Mouse (Mus musculus): ENCODE results near the gene Riok2.
A peak's percentile ranks its signal among the peaks of the same experiment; 100 is the strongest.
"Not testable (repeated sequence)": the region's sequence is repeated elsewhere in the genome, so short reads cannot be mapped to it uniquely, and the experiment has no call there.

Riok2 gene

DNA sequence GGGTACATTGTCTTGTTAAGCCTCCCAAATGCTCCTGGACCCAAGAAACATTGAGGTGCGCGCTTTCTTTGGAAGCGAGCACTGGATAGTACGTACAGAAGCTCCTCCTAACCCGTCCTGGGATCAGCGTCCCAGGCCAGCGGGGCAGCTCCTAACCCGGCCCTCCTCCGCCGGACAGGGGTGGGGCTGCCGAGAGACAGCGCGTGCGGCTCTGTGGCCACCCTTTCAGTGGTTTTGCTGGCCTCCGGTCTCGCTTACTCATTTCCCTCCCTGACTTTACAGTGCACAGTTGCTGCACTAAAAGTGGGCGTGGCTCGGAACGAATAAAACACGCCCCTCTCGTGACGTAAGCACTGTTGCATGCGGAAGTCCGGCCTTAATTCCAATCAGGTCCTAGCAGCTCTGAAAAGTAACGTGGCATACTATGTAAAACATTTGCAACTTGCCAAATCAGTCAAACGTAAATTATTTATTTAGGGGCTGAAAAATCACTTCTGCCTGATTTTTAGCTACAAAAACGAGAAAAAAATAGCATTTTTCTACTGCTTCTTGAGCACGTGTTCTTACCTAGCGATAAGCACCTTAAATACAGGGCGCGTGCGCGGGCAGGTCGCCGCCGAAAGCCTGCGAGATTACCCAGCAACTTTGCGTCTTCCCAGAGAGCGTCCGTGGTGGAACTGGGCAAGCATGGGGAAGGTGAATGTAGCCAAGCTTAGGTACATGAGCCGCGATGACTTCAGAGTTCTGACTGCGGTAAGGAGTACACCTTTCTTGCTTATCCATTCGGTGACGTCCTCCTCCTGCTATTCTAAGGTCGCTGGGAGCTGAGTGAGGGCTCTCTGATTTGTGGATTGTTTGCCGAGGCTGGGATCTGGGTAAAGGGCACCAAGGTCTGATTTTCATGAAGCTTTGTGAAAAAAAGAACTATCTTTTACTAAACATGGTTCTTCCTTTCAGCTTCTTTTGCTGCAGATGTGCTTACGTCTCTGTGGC lies at the start of gene Riok2:
TSS of gene Riok2 (plus strand) at position 392 of the 993 bp plus-strand sequence.
- peak; percentile 97 for DNase-seq

GRCm38 (mm10) chr17:17326022-17326421 lies 48.1 kb upstream of the Riok2 start:
- DNase-seq: not testable (repeated sequence)

GRCm38 (mm10) chr17:17326636-17327035 lies 47.5 kb upstream of the Riok2 start:
- no peak for DNase-seq

- not testable (repeated sequence) for DNase-seq
Observed at GRCm38 (mm10) chr17:17345374-17346183, 28.5 kb upstream of the Riok2 start.

DNA sequence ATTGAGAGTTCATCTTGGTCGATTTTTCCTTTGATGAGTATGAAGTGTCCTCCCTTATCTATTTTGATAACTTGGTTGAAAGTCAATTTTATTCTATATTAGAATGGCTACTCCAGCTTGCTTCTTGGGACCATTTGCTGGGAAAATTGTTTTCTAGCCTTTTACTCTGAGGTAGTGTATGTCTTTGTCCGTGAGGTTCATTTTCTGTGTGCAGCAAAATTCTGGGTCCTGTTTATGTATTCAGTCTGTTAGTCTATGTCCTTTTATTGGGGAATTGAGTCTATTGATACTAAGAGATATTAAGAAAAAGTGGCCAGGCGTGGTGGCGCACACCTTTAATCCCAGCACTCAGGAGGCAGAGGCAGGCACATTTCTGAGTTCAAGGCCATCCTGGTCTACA lies 27.8 kb upstream of the Riok2 start:
- DNase-seq: not testable (repeated sequence)

DNA sequence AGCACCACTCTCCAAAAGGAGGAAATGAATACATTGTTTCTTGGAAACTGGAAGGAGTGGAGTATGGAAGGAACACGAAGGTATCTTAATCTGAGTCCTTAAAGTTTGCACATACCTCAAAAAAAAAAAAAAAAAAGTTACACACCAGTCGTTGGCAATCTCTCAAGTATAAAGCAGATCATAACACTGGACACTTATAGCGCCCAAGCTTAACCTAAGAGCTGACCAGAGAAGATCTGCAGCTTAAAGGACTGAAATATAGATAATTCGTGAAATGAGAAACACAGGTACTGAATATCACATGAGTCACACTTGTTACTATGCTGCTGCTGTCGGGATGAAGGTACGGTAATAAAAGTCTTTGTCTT lies 575 bp upstream of the Riok2 start:
- DNase-seq: no peak

DNA sequence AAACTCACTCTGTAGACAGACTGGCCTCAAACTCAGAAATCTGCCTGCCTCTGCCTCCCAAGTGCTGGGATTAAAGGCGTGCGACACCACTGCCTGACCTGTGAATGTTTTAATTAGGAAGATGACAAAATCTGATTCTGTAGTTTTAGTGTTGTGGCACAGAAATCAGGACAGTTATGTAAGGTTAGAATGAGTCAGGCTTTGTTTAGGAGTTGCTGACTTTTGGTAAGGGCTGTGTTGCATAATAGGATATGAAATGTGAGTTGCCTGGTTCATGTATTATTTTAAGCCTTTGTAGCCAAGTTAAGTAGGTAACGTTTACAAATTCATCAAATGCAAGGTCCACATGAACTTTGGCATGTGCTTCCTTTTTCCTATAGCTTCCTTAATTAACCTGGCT lies 1.5 kb downstream of the Riok2 start:
- DNase-seq: no peak

DNA sequence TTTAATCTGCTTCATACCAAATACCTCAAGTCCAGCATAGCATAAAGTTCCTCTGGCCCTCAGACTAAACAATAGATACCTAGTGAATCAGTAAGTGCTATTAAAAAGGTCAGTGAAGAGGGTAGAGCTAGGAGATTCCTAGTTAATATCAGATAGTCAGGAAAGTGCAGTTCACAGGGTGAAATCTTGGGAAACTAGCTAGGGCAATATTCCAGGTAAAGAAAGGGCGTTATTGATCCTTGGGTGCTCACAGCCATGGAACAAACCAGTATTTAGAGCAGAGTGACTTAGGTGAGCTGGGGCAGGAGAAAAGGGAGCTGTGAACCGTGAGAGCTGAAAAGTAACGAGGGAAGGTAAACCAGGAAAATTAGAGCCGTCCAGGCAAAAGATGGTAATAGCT lies 9.6 kb downstream of the Riok2 start:
- no peak for DNase-seq

DNA sequence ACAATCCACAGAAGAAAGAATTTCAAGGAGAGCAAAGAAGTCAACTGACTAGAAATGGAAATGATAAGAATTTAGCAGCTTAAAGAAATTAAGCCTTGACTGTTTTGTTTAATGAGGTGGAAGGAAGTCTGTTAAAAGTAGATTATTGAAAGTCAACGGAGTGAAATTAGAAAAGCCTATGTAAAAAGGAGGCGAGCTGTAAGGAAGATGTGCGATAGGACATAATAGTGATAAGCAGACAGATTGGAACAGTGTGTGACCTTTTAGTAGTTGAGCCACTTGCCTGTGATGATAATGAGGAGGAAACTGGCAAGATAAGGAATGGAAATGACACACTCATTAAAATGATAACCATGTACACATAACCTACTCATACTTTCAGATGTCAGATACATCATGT lies 10.4 kb downstream of the Riok2 start:
- DNase-seq: no peak

- DNase-seq: no peak
Observed at GRCm38 (mm10) chr17:17386117-17386516, 12.0 kb downstream of the Riok2 start.

DNA sequence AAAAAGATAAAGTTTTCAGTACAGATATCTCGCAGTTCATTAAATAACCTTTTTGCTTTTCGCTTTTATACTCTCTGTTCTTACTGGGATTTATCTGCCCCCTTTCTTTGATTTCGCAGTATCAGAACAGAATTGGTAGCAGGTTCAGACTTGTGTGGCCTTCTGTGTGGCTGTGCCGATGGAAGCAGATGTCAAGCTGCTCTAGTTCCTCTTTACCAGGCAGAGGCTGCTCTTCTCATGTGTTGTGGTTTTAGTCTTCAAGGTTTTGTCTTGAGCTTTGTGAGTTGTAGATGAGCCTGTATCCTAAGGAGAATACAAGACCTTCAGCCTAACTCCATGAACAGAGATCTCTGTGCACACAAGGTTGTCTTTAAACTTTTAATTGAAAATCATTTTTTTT lies 17.7 kb downstream of the Riok2 start:
- no peak for DNase-seq

DNA sequence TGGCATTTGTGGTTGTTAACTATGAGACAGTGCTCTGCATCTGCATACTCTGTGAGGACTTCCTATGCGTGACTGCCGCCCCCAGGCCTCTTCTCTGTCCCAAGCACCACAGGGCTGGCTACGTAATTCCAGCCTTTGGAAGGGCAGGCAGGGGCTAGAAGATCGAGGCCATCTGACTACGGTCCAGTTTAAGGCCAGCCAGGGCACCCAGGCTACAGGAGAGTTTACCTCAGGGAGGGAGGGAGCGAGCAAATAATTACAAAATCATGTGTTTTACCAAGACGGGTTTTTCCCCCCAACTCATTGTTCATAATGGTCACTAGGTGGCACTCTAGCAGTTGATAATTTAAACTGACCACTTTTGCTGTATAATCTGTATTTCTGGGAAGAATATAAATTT lies 18.8 kb downstream of the Riok2 start:
- DNase-seq: peak; percentile 9

GRCm38 (mm10) chr17:17393300-17393699 lies 19.2 kb downstream of the Riok2 start:
- no peak for DNase-seq

- peak; percentile 73 for DNase-seq
Observed at GRCm38 (mm10) chr17:17394336-17394735, 20.2 kb downstream of the Riok2 start.

DNA sequence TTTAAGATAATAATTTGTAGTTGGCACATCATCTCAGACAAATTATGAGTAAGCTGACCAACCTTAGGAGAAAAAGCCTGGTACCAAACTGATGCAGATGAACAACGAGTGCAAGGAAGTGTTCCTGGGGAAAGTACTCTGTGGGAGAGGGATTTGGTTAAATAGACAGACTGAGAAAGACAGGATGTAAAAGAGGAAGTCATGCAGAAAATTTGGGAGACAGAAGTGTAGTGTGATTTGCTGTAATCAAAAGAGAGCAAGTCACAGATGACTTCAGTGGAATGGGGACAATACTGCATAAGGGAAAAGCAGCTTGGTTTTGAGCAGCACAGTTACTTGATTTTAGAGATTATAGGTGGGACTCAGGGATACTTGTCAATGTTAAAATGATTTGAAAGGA lies 22.8 kb downstream of the Riok2 start:
- DNase-seq: no peak

- no peak for DNase-seq
Observed at GRCm38 (mm10) chr17:17398664-17399063, 24.6 kb downstream of the Riok2 start.

DNA sequence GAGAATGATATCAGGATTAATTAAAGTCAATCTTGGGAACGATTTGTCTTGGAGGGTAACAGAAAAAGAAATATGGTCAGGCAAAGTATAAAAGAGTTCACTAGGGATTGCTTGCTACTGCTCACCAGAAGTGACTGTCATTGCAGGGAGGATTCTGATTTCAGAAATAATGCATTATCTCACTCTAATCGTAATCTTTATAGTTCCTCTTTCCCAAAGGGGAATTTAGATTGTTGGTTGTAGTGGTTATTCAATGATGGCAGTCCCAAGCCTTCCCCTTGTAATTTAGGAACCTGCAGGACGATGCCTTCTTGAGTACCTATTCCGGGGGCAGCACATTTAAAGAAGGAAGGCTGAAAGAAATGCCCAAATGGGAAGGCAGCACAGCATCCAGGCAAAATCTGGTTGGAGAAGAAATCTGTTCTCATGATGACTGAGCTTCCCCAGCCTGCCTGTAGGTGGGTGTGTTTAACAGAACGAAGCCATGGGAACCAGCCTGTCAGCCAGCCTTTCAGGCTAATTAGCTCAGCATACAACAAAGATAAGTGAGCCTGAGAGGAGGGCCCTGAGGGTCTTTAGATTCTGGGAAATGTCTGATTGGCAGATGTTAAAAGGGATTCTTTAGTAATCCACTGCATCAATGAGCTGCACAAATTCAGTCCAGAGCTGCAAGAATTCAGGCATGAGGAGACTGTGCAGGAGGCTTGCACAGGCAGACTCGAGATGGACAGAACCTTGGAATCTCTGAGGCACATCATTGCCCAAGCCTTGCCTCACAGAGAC lies 28.3 kb downstream of the Riok2 start, which contains the start of gene Lix1:
TSS of gene Lix1 (plus strand) at position 451 of the 783 bp plus-strand sequence.
- DNase-seq: peak; percentile 22

- DNase-seq: no peak
Observed at GRCm38 (mm10) chr17:17403038-17403437, 28.9 kb downstream of the Riok2 start.

DNA sequence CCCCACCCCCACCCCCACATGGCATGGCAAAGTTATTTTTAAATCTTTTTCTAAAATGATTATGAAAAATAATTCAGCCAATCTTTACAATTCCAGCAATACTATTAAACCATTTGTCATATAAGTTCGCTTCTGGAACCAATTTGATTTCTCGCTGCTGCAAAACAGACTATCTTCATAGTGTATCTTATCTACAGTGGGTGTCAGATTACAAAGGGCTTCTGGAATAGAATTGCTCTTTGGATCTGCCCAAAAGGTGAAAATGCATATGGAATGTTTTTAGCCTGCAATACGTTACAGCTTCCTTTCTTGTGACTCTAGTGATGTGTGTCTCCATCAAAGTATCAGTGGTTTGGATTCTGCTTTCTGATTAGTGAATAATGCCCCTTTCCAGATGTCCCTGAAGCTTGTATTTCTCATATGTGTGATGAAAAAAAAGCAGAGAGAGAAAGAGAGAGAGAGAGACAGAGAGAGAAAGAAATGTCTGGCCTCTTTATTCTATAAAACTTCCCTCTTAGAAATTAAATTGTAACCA lies 29.5 kb downstream of the Riok2 start:
- no peak for DNase-seq

DNA sequence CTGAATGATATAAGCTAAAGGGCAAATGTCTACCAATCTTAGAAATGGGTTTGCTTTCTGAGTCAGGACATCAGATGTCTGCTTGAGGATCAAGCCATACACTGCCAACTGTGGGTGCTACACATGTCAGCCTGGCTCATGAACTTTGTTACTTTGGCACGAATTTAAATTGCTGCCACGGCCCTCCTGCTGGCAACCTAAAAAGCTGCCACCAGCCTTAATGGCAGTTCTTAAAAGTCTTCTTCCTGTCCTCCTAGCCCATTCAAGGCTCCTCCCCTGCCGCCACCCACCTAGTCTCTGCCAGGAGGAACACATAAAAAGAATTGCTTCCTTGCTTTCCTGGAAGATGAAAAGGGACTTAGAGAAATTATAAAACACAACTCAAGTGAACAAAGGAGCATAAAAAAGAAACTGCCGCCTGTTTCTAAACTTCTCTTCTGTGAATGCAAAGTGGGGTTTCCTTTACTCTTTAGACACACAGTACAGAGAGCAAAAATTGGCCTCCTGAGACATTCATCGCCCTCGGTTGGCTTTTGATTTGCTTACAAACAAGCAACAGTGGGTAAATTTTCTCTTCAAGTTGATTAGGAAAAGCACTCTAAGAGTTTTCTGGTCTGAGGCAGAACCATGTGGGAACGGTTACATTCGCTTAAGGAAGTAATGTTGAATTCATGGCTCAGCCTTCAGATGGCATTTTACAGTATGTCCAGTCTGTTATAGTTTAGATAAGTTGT lies 30.9 kb downstream of the Riok2 start:
- DNase-seq: peak; percentile 21

DNA sequence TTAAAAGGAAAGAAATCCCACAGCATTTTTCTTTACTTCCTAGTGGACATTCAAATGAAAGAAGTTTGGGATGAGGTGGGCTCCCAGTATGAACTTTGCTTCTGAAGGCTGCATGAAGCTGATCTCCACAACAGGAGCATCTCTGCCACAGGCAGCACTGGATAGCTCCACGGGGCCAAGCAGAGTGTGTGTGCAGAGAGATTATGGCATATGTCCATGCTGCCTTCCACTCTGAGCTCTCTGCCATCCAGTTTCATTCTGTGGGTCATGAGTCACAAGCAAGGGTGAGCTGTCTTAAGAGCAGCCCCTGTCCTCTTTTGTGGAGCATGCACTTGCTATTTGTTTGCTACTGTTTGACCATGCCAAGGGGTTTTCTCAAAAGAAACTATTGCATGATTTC lies 31.5 kb downstream of the Riok2 start:
- no peak for DNase-seq

GRCm38 (mm10) chr17:17408137-17408536 lies 34.0 kb downstream of the Riok2 start:
- no peak for DNase-seq

All from kidney, adult 18-20 months (tissue).